Mouse (Mus musculus) granulocyte monocyte progenitor cell, adult 5-6 weeks (primary cell): ENCODE measurements around the gene Zfp536. TPM values are rescaled to one million over a fixed set of nuclear protein-coding genes. Genes with fewer than 3 reads are reported as not detected.
"Not testable (repeated sequence)": the region's sequence is repeated elsewhere in the genome, so short reads cannot be mapped to it uniquely, and the experiment has no call there.

Experiments used
- ATAC-seq: replicated peaks from 2 replicates; pipeline ENCODE4 v1.8.0; 2016; ENCODE audit warnings: mild to moderate bottlenecking, moderate TSS enrichment, inconsistent platforms; ENCODE audit not compliant: poor library complexity, severe bottlenecking
- total RNA-seq, 2 experiments: library from RNA; stranded (forward) in 1 of 2; stranded (reverse) in 1 of 2; fragments of 200-712, 200-1000 nt in 1 of 2; fragments of >200 nt in 1 of 2; fragmentation: Nextera tagmentation in 1 of 2; gene quantifications; 2 replicates each; pipeline ENCODE4 v1.2.3; 2014 to 2017

Gene Zfp536
- total RNA-seq, 2 experiments from 2014 or later = 0.52 TPM; not detected in 1

DNA sequence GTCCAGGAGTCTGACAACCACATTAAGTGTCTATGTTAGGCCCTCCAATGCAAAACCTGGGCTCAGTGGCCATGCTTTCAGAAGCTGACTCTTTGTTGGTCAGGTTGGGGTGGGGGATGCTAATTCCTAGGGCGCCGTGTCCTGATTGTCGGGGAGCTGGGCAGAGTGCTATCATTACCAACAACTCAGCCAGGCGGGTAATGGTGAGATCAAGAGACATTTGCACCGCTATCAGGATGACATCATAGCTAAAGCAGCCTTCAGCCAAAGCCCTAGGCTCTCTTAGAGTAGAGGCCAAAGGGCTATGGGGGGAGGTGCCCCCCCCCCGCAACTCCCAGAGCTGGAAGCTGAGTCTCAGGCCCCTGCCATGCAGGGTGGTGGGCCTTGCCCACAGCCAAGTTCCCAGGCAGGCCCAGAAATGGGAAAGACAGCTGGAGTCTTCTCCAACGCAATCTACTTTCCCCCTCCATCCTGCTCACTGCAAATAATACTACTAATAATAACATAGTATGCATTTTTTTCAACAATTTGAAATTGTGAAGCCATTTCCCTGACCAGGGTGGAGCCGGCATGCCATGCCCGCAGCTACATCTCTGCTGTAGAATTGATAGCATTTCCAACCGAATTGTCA is 5.0 kb downstream of the Zfp536 start:
- ATAC-seq = no peak

GRCm38 (mm10) chr7:37758886-37759285 is 14.6 kb downstream of the Zfp536 start:
- no peak for ATAC-seq

- ATAC-seq = no peak
Measured at GRCm38 (mm10) chr7:37753024-37753423, 20.4 kb downstream of the Zfp536 start.

DNA sequence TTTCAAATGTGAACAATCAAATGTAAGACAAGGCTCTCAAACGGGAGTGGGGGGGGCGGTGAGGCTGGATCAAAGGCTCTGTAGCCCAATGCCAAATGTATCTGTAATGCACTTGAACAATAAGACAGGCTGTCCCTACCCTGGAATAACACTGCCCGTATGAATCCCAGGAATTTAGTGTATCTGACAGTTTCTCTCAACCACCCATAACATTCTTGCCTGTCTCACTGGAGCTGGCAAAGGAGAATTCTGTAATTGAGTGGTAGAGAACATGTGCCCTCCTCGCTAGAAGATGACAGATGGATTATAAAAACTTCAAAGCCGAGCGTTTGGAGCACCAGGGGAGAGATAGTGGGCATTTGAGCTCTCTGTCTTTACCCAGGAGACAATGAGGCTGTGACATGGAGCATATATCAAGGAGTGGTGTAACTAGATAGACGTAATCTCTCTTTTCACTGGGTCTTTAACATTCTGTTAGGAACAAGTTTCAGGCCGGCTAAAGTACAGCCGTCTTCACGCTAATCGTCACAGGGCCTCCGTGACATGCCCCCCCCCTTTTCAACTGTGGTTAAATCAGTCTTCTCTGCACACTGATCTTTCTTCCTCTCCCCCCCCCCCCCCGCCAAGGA is 27.2 kb downstream of the Zfp536 start:
- ATAC-seq = no peak

DNA sequence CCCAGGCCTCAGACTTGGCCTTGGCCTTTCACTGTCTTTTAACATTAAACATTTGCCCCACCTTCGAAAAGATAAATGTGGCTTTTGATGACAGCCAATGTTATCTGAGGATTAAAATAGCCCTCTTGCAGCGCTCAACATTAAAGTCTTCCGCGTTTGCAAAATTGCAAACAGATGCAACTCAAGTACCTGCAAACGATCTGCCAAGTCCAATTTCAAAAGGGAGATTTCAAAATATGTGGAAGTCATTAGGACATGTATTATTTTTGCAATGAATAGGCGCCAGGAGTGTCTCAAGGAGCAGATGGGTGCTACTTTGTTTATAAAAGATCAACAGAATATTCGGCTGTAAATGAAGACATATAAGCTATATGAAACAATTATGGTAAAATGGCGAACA is 30.1 kb downstream of the Zfp536 start:
- ATAC-seq = no peak

- ATAC-seq = no peak
Measured at GRCm38 (mm10) chr7:37737191-37737590, 36.2 kb downstream of the Zfp536 start.

DNA sequence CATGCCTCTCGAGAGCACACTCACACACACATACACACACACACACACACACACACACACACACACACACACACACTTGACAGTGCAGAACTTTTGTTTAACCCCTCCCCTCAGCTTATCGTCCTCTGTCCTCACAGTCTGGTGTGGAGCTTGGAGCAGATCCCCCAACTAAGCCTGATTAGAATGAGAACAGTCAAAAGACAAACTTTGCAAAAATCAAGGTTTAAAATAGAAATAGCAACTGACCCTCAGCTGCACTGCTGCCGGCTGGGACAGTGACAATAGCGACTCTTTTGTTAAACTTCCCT is 37.1 kb downstream of the Zfp536 start:
- ATAC-seq = no peak

DNA sequence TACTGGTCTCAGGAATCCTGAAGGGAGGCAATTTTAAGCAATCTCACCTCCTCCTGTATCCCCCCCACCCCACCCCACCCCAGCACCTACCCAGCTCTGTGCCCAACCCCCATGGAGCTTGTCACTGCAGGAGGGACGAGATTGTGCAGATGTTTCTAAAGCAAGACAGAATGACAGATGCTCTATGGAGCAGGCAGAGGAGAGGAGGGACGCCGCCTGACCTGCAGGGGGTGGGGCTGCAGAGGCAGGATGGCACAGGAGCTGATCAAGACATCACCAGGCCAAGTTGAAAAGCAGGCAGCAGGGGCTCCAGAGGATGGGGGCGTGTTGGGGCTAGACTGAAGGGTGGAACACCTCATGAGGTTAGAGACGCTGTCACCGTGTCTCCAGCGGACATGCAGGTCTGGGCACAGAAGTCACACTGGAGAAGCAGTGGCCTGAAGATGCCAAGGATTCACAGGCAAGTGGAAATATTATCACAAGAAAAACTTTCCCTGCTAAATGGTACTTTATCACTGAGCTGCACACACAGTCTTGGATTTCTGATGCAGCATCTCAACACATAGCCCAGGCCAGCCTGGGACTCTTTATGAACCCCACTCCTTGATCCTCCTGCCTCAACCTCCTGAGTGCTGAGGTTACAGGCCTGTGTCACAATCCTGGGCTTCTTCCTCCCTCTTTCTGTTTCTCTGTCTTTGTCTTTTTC is 37.6 kb downstream of the Zfp536 start:
- ATAC-seq = no peak

- no peak for ATAC-seq
Measured at GRCm38 (mm10) chr7:37735101-37735500, 38.3 kb downstream of the Zfp536 start.

DNA sequence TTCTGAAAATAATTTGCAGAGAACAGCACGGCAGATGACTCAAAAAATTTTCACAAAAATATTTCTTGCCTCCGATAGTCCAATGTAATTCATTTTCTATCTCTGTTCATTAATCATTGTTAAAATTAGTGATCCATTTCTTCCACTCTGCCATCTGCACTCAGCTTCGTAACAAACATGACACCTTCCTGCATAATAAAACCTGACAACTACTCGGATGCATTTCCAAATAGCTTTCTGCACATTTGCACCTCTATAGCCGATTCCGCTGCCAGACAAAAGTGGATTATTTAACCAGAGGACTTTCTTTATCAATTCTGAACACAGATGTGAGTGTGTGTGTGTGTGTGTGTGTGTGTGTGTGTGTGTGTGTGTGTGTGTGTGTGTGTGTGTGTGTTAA is 38.9 kb downstream of the Zfp536 start:
- ATAC-seq = no peak

GRCm38 (mm10) chr7:37733996-37734395 is 39.4 kb downstream of the Zfp536 start:
- ATAC-seq = no peak

- ATAC-seq = no peak
Measured at GRCm38 (mm10) chr7:37732741-37733140, 40.7 kb downstream of the Zfp536 start.

DNA sequence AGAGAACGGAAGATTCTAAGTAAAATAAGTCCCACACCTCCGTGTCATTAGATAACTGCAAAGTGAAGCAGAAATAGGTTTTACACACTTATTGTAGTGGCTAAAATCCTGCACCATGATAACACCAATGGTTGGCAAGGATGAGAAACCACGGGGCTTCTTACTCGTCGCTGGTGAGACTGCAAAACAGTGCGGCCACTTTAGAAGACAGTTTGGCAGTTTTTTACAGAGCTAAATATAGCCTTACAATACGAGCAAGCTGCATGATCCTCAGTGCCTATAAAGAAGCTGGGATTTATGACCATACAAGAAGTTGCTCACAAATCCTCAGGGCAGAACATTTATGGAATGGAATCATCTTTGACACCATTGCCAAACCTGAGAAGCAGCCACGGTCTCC is 45.7 kb downstream of the Zfp536 start:
- ATAC-seq = no peak

DNA sequence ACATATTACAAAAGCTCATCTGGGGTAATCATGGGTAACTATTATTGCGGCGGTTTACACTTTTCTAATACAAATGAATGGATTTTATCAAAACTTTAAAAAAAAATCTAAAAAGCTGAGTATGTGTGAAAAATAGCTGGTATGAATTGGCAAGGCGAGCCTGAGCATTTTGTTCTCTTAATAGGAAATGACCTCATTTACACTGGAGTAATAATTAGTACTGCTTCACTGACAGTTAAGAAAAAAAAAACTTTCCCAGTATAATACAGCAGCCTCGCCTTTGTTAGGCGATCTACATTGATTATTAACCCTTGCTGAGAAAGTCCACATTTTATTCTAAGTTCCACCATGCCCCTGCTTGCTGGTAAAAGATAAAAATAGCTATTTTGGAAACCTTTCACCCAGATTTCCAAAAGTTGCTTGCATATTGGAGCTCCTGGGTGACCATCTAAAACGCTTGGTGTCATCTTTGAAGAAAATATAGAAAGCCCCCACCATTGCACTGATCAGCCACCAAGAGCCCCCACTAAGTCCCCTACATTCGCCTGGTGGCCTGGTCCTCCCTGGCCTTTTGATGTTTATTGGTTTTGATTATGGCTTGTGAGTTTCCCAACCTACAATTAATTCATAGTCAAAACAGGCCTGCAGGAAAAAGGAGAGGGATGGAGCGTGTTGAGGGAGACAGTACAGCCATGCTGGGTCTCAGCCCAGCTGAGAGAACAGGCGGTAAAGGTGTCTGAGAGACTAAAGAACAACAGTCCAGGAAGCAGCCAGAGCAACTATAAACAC is 49.2 kb downstream of the Zfp536 start:
- ATAC-seq = no peak

DNA sequence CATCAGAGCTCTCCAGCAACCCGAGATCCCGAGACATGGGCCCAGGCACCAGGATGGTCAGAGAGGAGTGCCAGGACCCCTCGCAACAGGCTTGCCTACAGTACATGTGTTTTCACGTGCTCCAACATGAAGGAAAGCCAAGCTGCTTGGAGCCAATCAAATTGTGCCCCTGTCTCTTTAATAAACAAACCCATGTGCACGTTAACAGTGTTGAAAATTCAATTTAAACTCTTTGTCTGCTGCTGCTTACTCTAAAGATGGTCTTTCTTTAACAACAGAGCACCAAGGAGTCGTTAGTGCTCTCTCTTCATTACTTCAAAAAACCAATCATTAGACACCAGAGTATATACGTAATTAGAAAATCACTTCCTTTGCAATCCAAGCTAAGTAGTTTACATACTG is 50.2 kb downstream of the Zfp536 start:
- ATAC-seq = no peak

- no peak for ATAC-seq
Measured at GRCm38 (mm10) chr7:37721676-37722075, 51.8 kb downstream of the Zfp536 start.

- no peak for ATAC-seq
Measured at GRCm38 (mm10) chr7:37718671-37719402, 54.6 kb downstream of the Zfp536 start.

DNA sequence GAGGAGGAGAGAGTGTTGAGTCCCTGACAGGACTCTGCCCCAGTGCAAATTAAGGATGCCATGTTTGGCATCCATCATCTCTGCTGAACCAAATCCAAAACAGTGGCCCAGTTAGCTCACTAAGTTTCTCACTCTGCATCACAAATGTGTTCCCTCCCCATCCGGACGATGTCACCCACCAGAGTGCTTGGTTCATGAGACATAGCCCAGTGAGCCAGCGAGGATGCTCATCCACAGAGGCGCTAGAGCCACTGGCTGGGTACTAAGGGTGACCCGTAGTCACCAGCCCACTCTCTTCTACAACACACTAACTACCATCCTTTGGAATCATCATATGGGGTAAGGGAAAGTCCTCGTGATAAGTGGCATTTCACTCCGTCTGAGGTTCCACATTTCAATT is 56.4 kb downstream of the Zfp536 start:
- ATAC-seq = no peak

DNA sequence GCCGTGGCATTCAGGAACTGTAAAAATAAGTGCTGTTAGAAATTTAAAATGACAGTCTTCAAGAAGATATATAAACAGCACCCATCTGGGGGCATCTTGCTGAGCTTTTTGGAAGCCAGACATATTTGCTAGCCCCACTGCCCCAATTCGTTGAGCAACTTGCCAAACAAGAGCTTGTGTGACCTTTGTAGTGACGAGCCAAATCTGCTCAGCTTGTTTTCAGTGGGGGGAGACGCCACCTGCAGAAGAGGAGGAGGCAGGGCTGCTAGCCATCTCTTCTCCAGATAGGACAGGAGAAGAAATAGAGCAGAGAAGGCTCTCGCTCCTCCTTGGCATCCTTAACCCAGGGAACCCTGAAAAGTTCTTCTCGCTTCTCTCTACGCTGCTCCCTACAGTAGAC is 56.8 kb downstream of the Zfp536 start:
- no peak for ATAC-seq

DNA sequence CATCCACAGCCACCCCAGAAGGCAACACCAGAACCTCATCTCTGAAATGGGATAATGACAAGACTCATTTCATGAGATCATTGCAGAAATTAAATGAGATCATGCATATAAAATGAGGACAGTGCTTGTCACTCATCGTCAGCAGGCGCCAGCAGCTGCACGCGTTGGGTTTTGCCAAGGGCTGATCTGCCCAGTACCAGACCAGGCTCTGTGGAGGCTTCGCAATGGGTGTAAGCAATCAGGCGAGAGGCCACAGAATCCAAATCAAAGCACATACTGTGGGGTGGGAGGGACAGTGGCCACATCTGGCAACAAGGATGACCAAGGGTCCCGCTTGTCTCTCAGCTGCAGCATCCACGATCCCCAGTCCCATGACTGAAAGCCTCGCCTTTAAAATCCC is 69.0 kb downstream of the Zfp536 start:
- no peak for ATAC-seq

DNA sequence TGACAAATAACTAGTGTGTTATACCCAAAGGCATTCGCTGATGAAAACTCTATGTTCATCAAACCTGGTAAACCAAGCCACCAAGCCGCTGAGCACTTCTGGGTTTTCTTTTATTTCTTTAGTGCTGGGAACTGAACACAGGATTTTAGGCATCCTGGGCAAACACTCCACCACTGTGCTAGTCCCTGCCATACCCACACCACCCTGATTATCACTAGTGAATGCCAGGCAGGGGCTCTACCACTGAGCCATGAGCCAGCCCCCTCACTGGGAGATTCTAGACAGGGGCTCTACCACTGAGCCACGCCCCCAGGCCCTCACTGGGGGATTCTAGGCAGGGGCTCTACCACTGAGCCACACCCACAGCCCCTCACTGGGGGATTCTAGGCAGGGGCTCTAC is 76.1 kb downstream of the Zfp536 start:
- ATAC-seq = not testable (repeated sequence)
